Mouse (Mus musculus): ENCODE results near the gene Inpp5a.
A peak's percentile ranks its signal among the peaks of the same experiment; 100 is the strongest.

Gene Inpp5a

GRCm38 (mm10) chr7:139447381-139447780 is 58.5 kb downstream of the Inpp5a start:
- no peak for DNase-seq

GRCm38 (mm10) chr7:139450186-139450998 is 61.5 kb downstream of the Inpp5a start:
- peak; percentile 51 for DNase-seq

- DNase-seq = peak; percentile 39
Observed at GRCm38 (mm10) chr7:139451711-139452110, 62.8 kb downstream of the Inpp5a start.

- DNase-seq = peak; percentile 12
Observed at GRCm38 (mm10) chr7:139452199-139452598, 63.3 kb downstream of the Inpp5a start.

- no peak for DNase-seq
Observed at GRCm38 (mm10) chr7:139453198-139453597, 64.3 kb downstream of the Inpp5a start.

- DNase-seq = no peak
Observed at GRCm38 (mm10) chr7:139454285-139454684, 65.4 kb downstream of the Inpp5a start.

- no peak for DNase-seq
Observed at GRCm38 (mm10) chr7:139456759-139457158, 67.8 kb downstream of the Inpp5a start.

- no peak for DNase-seq
Observed at GRCm38 (mm10) chr7:139461344-139461743, 72.4 kb downstream of the Inpp5a start.

GRCm38 (mm10) chr7:139462142-139462541 is 73.2 kb downstream of the Inpp5a start:
- DNase-seq = no peak

GRCm38 (mm10) chr7:139465538-139465937 is 76.6 kb downstream of the Inpp5a start:
- no peak for DNase-seq

- DNase-seq = no peak
Observed at GRCm38 (mm10) chr7:139466484-139467176, 77.7 kb downstream of the Inpp5a start.

GRCm38 (mm10) chr7:139467177-139467895 is 78.4 kb downstream of the Inpp5a start:
- DNase-seq = no peak

- DNase-seq = peak; percentile 63
Observed at GRCm38 (mm10) chr7:139467896-139468279, 79.0 kb downstream of the Inpp5a start.

- DNase-seq = no peak
Observed at GRCm38 (mm10) chr7:139468440-139468839, 79.5 kb downstream of the Inpp5a start.

- DNase-seq = no peak
Observed at GRCm38 (mm10) chr7:139469457-139469856, 80.5 kb downstream of the Inpp5a start.

- DNase-seq = no peak
Observed at GRCm38 (mm10) chr7:139470481-139470880, 81.6 kb downstream of the Inpp5a start.

GRCm38 (mm10) chr7:139472052-139472451 is 83.1 kb downstream of the Inpp5a start:
- no peak for DNase-seq

GRCm38 (mm10) chr7:139472865-139473549 is 84.1 kb downstream of the Inpp5a start:
- peak; percentile 74 for DNase-seq

- no peak for DNase-seq
Observed at GRCm38 (mm10) chr7:139475896-139476295, 87.0 kb downstream of the Inpp5a start.

- no peak for DNase-seq
Observed at GRCm38 (mm10) chr7:139476700-139477099, 87.8 kb downstream of the Inpp5a start.

GRCm38 (mm10) chr7:139477748-139478147 is 88.8 kb downstream of the Inpp5a start:
- no peak for DNase-seq

GRCm38 (mm10) chr7:139479077-139479476 is 90.2 kb downstream of the Inpp5a start:
- DNase-seq = no peak

- no peak for DNase-seq
Observed at GRCm38 (mm10) chr7:139479626-139480025, 90.7 kb downstream of the Inpp5a start.
